Mouse (Mus musculus) lung, postnatal 10 days (tissue): Measurements from ENCODE around the gene Themis.
A peak's percentile ranks its signal among the peaks of the same experiment; 100 is the strongest.

Experiments used
- DNase-seq: peaks from one replicate; pipeline ENCODE4 v3.0.0; 2021

The Themis gene

GRCm38 (mm10) chr10:28668261-28668660 lies at the start of gene Themis:
TSS of gene Themis (plus strand) at chr10:28668360.
- no peak for DNase-seq

DNA sequence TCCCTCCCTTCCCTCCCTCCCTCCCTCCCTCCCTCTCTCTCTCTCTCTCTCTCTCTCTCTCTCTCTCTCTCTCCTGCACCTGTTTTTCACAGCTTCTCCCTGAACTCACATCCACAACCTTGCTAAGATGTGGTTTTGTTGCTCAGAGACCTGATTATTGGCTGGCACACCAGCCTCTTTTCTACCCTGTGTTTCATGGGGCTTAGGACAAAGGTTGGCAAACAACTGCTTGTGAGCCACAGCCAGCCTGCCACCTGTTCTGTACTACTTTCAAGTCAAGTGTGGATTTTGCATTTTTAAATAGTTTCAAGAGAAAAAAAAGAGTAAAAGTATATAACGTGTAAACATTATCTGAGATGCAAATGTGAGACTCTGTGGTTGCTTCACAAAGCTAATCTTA lies 48.7 kb upstream of the Themis start:
- no peak for DNase-seq

GRCm38 (mm10) chr10:28636096-28636495 lies 32.1 kb upstream of the Themis start:
- DNase-seq, result no peak

DNA sequence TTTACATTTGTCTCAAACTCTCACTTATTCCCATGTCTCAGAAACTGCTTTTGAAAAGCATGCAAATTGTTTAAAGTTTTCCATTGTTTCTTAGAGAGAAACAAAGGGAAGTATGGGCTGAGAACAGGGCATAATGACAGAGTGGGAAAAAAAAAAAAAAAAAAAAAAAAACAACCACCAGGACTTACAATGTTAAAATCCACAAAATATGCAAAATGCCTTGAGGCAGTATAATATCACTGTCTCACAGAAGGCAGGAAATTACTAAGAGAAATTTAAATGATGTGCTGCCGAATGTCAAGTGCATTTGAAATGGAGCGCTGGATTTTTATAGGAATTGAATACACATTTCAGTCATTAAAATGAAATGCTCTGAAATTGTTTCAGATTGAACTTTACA lies 26.3 kb upstream of the Themis start:
- DNase-seq, result no peak

GRCm38 (mm10) chr10:28647855-28648254 lies 20.3 kb upstream of the Themis start:
- no peak for DNase-seq

DNA sequence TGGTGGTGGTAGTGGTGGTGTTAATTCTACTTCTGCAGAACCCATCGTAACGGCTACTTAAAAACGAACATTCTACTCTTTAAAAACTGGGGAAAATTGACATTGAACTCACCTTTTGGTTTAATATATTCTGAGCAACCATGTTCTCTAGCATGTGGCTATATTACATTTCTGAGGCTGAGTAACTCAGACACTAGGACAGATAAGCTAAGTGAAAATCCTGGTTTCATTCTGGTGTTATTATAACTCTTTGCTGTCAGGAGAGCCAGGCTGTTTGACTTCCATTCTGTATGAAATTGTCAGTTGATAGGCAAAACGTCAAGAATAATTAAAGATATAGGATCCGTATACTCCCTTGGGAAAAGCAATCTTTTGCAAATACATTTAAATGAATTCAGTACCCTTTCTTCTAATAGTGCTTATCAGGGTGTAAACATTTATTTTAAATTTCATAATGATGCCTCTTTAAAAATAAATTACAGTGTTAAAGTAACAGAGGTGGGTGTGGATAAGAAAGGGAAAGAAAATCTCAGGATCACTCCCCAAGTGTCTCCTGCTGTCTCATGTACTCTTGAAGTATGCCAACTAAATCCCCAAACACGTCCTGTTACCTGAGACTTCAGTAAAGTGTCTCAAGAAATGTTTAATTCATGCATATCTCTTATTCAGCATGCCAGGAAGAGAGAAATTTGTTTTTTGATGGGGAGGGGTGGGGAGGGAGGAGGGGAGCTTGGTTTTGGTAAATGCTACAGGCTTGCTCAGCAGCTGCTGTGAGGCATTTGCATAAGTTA lies 18.9 kb upstream of the Themis start:
- DNase-seq, result no peak

DNA sequence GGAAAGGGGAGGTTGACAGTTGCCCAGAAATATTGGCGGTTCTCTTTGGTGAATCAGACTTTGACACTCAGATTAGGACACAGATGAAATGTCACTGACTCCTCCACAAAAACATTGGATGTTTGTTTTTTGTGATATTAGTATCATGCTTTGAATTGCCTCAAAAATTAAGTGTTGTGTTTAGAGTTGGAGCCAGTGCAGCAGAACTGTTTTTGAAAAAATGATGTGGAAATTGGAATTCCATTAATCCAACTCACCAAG lies 18.3 kb upstream of the Themis start:
- DNase-seq, result peak; percentile 2

DNA sequence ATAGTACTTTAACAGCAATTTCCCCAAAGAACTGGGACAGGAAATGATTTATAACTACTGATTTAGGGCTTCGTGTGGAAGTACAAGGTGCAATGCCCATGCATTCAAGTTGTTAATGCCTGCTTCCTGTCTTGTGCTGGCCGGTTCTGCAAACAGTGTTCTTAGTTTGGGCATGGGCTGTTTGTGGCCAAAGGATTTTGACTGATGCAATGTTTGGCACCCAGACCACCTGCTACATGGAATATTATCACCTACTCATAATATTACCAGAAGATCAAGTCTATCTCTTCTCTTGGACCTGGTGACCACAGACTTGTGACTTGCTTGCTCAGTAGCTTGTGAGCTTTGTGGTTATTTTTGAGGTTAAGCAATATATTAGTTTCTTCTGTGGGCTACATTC lies 16.2 kb upstream of the Themis start:
- no peak for DNase-seq

GRCm38 (mm10) chr10:28654733-28655132 lies 13.4 kb upstream of the Themis start:
- no peak for DNase-seq

DNA sequence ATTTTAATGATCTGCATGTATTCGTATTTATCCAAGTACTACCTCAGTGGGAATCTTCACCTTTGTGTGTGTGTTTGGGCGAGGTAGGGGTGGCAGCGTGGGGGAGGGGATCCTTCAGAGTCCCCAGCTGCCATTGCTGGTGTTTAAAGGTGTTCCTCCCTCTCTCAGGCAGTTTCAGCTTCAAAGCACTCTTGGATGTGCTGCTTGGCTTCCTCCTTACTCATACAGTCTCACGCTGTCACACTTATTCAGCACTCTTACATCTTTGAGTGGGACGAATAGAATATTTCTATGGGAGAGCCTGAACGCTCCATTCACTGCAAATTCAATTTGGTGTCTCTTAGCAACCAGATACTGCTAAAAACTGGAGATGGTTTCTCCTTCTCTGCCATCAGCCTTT lies 3.0 kb upstream of the Themis start:
- DNase-seq, result no peak

DNA sequence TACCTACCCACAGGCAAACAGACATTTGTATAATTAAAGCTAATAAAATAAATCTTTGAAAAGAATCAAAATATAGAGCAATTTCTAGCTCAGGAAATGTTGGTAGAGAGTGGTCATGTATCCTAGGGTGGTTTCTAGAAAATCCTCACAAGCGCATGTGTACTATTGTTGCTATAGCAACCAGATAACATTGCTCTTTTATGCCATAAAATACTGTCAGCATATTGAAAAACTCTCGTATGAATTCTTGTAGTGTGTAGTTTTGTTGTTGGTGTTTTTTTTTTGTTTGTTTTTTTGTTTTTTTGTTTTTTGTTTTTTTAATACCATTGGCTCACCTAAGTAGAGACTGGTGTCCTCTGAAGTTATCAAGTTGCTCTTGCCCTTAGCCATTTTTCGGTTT lies 5.8 kb downstream of the Themis start:
- DNase-seq, result no peak

DNA sequence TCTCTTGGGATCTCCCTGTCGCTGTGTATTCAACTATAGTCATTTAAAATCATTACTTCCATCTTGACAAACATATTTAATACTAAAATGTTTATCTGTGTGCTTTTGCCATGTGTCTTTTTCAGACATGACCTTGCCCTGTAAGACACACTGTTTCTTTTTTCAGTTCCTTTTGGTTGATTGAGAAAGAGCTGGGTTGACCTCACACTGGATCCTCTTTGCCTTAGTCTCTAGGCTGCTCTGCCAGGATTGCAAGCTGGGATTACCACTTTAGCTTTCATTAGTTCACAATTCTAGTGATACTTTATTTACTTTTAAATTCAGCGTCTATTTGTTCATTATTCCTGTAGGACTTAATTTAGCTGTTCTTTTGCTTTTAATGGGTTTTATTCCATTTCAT lies 7.2 kb downstream of the Themis start:
- DNase-seq, result no peak

DNA sequence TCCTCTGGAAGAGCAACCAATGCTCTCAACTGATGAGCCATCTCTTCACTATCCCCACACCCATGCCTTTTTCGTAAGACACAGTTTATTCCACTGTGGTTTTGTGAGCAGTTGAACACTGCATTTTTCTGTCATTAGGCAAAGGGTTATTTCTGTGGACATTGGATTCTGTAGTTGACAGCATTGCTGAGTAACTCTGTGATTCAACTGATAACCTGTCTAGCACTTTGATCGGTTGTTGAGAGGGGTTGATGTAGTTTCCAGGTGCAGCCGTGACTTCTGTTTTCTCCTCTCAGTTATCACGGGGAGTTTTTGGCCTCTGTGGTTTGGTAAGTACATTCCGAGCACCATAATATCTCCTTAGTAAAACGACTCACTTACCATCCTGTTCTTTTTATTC lies 26.8 kb downstream of the Themis start:
- DNase-seq, result no peak

- DNase-seq, result no peak
Observed at GRCm38 (mm10) chr10:28696032-28696431, 27.9 kb downstream of the Themis start.

DNA sequence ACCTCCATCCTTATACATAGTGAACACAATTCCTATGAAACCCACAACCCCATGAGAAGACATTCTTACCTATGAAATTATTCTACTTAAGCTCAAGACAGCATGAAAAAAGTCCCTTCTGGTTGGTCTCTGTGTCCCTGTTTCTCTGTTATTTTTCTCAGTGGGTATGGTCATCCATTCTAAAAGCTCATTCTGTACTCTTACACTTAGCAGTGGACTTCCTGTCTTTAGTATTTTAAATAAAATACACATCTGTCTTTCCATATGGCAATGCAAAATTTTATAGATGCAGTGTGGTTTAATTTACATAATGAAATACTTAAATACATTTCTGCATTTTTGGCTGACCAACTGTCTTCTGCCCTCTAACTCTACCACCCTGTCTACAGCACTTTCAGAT lies 30.0 kb downstream of the Themis start:
- no peak for DNase-seq

DNA sequence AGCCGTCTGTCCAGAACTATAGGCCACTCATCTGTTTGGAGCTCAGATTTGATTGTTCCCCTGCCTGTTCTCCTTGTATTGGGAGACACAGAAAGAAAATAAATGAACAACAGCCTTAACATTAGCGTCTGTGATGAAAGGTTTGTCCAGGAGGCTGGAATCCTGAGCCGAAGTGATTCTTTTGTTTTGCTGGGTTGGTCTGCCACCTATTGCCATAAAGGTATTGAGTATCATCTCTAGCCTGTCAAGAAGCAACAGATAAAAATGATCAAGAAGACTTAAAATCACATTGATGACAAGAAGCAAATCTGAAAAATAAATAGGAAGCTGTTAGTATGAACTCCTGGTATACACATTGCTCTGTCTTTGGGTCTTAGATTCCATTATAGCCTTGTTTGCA lies 53.7 kb downstream of the Themis start:
- no peak for DNase-seq

- DNase-seq, result no peak
Observed at GRCm38 (mm10) chr10:28723266-28723665, 55.1 kb downstream of the Themis start.

DNA sequence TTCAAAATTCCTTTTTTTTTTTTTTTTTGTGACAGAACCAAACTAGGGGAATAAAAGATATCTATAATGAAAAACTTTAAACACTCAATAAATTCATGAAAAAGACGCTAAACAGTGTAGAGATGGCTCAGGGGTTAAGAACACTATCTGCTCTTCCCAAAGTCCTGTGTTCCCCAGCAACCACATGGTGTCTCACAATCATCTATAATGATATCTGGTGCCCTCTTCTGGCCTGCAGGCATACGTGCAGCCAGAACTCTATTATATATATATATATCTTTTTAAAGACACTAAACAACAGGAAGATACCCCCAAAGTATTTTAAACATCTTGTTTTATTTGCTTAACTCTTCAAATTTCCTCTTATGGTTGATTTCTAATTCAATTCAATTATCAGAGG lies 62.0 kb downstream of the Themis start:
- peak; percentile 49 for DNase-seq

- peak; percentile 9 for DNase-seq
Observed at GRCm38 (mm10) chr10:28737953-28738352, 69.8 kb downstream of the Themis start.

- no peak for DNase-seq
Observed at GRCm38 (mm10) chr10:28746426-28746825, 78.3 kb downstream of the Themis start.

- no peak for DNase-seq
Observed at GRCm38 (mm10) chr10:28753321-28753720, 85.2 kb downstream of the Themis start.

GRCm38 (mm10) chr10:28754927-28755326 lies 86.8 kb downstream of the Themis start:
- DNase-seq, result no peak

- no peak for DNase-seq
Observed at GRCm38 (mm10) chr10:28776777-28777402, 108.7 kb downstream of the Themis start.

DNA sequence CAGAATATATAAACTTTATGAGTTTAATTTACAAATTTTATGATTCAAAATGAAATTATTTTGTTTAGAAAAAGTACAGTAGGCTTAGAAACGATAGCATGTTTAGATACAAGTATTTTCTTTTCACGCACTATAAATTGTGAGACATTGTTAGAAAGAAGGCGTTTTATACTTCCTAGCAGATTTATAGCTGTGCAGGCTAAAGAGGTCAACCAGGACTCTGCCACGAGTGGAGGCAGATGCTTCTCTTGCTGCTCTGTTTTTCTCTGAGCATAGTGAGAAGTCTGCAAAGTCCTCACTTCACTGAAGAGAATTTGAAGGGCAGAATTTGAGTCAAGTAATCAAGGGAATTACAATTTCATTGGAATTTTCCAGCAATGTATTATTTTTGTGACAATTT lies 131.3 kb downstream of the Themis start:
- no peak for DNase-seq

DNA sequence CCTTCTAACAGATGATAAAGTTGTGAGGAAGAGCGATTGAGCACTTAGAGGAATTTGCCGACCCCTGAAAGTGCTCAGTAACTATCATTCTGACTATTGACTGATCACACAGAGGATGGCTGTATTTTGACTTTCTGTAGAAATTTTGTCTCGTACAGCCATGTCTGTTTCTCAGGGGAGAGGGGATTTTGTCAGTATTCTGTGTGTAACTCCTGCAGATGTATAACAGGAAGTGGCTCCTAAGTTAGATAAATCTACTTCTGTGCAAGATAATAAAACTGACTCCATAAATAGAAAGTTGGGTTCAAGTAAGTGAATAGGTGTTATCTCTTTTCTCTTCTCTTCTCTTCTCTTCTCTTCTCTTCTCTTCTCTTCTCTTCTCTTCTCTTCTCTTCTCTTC lies 137.0 kb downstream of the Themis start:
- no peak for DNase-seq
